Mouse (Mus musculus) ovary, postnatal 14 days (tissue): ENCODE results near the gene Cdc26.

ENCODE experiments used
- DNase-seq: peaks from one replicate; pipeline ENCODE4 v3.0.0; 2022; ENCODE audit warnings: low spot score

The Cdc26 gene

DNA sequence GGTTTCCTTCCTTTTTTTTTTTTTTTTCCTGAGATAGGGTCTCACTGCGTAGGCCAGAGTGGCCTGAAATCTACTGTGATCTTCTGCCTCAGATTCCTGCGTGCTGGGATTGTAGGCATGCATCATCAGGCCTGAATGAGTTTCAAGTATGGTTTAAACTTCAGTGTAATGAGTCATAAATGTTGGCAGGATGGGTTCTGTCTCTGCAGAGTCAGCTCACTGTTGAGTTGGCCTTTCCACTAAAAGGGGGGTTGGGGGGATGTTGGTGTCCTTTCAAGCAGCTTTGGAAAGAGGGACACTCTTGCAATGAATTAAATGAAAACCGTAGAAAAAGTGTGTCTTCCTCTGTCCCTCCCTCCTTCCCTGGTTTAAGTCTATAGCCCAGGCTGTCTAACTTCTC, 9.5 kb downstream of the Cdc26 start:
- DNase-seq, result no peak

DNA sequence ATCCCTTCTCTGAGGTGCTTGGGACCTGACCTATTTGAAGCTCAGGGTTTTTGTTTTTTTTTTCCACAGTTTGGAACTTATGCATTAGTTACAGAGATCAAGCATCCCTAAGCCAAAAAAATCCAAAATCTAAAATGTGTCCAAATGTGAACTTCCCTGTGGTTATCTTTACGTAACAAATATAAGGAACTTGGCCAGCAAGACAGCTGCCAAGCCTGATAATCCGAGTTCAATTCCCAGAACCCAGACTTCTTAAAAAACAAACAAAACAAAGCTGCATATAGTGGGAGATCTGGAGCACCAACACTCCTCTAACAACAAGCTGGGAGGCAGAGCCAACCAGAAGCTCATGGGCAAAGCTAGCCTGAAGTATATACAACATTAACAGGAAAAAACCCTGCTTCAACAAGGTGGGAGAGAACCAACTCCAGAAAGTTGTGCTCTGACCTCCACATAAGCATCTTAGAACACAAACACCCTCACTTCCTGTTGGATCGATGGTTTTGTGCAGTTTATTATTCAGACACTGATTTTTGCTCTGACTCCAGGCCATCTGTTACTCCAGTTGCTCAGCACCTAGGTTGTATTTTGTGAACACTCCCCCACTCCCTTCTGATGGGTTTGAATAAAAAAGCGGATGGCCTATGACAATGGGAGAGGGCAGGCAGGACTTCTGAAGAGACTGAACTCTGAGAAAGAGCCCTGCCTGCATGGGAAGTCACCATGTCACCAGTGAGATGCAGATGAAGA, 10.7 kb downstream of the Cdc26 start:
- no peak for DNase-seq

GRCm38 (mm10) chr4:62395806-62396205, 12.6 kb downstream of the Cdc26 start:
- DNase-seq, result no peak

- no peak for DNase-seq
Observed at GRCm38 (mm10) chr4:62393459-62393858, 15.0 kb downstream of the Cdc26 start.

DNA sequence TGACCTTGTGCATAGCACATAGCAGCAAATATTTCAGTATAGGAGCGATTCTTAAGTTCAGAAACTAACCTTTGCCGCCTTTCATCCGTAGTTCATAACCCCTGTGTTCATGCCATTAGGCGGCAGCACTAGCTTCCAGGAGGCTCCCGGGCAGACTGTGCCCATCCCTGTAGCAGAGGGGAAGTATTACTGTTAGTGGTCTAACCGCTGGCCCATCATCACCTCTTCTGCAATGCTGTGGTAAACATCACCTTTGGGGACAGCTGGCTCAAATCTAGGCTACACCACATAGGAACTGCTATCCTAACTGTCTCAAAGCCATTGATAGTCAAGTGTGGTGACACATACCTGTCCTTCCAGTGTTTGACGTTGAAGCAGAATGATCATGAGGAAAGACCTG, 16.6 kb downstream of the Cdc26 start:
- no peak for DNase-seq

DNA sequence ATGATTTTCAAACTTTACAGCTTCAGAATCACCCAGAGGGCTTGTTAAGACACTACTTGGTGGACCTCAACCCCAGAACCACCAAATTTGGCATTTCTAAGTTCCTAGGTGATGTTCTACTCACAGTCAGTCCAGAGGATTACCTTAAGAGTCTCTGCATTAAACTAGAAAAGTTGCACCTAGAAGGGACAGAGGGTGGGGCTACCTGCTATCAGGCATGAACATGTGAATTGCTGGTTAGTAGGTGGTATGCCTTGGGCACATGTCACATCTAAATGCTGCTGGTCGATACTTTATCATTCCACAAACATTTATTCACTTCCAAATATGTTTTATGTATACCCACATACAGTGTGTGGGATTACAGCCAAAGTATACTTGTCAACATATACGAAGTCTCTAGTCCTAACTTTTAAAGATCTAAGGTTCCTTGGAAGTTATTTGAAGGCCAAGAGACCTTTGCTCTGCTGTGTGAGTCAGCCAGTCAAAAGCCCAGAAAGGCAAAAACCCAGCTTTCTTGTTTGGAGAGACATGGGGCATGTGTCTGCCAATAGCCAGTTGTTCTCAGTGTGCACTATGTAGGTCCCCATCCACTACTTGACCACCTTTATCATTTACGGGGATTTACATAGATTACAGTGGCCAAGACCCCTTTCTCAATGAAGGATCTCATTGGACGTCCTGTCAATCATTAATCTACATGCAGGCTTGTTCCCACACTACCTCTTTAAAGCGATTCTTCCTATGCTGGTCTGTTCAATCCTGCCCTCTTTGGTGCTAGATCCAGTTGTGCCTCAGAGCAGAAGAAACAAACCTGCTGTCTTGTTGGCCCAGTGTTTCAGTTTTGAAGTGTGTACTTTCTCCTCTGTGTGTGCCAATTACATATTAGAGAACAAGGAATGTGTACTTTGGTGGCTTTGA, 18.6 kb downstream of the Cdc26 start:
- DNase-seq, result no peak

DNA sequence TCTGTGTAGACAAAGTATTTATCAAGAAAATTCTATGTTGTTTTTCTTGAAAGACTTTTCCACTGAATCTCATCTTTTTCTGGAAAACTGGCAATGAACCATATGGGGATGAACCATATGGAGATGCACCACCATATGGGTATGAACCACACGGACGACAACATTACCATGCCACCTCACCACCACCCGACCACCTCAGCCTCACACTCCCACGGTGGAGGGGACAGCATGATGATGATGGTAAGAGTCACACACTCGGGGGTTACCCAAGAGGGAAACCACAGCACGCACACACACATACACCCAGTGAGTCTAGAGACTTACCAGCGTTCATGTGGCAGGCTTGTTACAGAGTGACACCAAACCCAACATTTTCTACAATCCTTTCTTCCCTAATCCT, 23.0 kb downstream of the Cdc26 start:
- no peak for DNase-seq

GRCm38 (mm10) chr4:62384159-62384558, 24.3 kb downstream of the Cdc26 start:
- no peak for DNase-seq

DNA sequence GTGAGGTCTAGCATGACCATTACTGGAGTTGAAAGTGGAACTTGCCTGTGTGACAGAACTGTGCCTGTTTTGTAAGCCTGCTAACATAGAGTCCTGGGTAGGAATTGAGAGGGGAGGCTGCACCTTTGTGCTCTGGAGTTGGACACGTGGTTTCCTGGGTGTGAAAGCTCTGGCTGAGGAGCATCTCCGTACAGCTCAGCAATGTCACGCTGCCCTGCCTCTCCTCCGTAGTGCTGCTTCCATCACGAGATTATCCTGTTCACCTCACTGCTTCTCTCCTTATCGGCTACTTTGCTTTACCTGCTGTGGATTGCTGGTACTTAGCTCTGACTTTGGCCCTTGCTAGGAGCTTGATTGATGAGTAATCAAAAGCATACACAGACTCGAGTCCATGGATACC, 24.7 kb downstream of the Cdc26 start:
- no peak for DNase-seq

GRCm38 (mm10) chr4:62383207-62383606, 25.2 kb downstream of the Cdc26 start:
- DNase-seq, result no peak

DNA sequence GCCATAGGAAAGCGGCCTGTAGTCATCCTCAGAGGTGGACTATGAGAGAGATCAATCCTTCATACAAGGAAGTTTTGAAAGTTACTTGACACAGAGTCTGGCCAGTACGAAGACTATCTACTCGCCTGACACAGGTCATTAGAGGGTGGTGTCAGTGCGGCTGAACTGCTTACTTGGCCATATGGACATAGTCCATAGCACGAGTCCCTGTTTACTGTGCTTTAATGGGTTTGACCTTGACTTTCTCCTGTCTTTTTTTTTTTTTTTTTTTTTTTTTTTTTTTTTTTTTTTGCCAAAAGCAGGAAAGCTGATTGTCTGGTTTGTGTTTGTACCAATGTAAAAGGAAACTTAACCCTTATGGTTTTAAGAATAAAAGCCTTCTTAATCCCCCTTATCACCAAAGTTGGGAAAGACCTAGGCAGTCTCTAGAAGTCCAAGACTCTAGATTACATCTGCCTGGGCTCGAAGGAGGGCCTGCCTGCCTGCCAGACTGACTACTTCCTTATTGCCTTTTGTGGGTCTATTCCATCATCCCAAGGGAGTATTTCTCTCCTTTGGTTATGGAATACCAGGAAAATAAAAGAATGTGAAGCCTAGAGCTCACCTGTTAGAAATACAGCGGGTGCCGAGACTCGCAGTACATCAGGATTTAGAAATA, 28.6 kb downstream of the Cdc26 start:
- no peak for DNase-seq

DNA sequence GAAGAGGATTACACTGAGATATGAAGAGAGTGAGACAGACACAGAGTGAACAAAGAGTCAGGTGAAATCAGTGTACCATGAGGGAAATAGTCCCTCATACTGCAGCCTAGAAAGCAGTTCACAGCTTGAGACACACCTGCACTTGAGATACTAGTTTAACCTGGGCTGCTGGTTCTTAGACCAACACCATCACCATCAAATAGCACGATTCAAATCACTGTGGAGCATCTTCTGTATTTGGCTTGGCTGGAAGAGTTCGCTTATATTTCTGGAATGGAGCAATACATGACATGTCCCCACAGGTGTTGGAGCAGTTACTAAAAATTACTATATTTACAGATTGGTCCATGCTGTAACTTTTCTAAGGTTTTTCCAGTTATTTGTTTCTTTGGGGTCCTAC, 32.3 kb downstream of the Cdc26 start:
- DNase-seq, result no peak

GRCm38 (mm10) chr4:62374342-62374741, 34.1 kb downstream of the Cdc26 start:
- no peak for DNase-seq

- no peak for DNase-seq
Observed at GRCm38 (mm10) chr4:62373668-62374067, 34.8 kb downstream of the Cdc26 start.

DNA sequence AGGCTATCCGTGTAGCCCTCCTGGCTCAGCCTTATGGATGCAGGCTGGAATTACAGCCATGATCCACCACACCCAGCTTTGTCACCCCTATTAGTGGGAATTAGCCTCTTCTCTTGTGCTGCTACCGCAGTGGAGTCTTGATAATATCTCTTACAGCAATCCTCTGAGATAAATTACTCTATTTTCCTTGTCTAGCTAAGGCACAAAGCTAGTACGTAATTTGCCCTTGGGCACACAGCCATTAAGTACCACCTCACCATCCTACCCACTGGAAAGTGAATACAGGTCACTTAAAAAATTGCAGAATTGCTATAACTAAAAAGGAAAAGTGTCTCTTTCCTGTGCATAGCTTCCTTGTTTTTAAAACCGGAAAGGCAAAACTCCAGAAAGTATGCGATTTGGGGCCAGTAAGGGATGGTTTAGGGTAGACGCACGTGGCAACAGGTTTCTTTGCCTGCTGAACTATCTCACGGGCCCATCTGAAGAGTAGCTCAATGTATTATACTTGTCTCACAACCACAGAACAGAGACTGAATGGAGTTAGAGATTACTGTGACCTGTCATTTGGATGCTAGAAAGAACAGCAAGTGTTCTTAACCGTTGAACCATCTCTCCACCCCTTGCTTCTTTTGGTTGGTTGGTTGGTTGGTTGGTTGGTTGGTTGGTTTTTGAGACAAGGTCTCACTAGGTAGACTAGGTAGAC, 35.5 kb downstream of the Cdc26 start:
- no peak for DNase-seq

- no peak for DNase-seq
Observed at GRCm38 (mm10) chr4:62372410-62372809, 36.0 kb downstream of the Cdc26 start.

- no peak for DNase-seq
Observed at GRCm38 (mm10) chr4:62369091-62369490, 39.4 kb downstream of the Cdc26 start.

GRCm38 (mm10) chr4:62367586-62367985, 40.9 kb downstream of the Cdc26 start:
- DNase-seq, result no peak

- DNase-seq, result no peak
Observed at GRCm38 (mm10) chr4:62366291-62366690, 42.2 kb downstream of the Cdc26 start.

- no peak for DNase-seq
Observed at GRCm38 (mm10) chr4:62364299-62364698, 44.1 kb downstream of the Cdc26 start.

DNA sequence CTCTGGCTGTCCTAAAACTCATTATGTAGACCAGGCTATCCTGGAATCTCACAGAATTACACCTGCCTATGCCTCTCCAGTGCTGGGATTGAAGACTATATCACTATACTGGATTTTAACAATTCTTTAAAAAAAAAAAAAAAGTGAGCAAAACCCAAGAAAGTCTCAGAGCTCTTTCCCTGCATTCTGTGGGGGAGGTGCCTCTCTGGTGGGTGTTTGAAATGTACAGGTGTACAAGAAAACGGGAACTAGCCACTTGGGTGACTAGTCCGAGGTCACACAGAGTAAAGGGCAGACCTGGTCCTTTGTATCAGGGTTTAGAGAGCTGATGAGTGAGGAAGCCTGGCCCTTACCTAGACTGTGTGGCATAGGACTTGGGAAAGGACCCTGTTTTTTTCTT, 46.0 kb downstream of the Cdc26 start:
- no peak for DNase-seq

DNA sequence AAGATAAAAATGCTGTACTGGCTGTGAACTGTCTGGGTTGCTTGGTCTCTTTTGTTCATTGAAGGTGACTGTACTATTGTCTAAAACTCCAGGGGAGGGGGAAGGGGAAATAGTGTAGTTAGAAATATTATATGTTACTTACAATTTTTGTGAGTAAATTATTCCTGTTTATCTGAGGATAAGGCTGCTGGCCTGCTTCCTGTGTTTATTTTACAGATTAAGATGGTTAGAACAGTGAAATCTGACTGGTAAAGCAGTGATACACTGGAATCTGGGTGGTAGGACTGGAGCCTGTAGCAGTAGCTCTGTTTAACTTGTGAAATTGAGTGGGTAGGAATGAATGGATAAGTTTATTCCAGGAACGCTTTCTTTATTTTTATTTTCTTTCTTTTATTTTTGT, 46.4 kb downstream of the Cdc26 start:
- DNase-seq, result no peak
